Mouse (Mus musculus) megakaryocyte-erythroid progenitor cell, adult 5 weeks (primary cell): ENCODE results near the gene Sgf29. TPM values are rescaled to one million over a fixed set of nuclear protein-coding genes. Genes with fewer than 3 reads are reported as not detected.

Source experiments
- polyA plus RNA-seq: library from polyadenylated mRNA; stranded (reverse); fragments of >175 nt; gene quantifications from 2 replicates; pipeline ENCODE4 v1.2.3, GENCODE M21; 2012

Gene Sgf29
- 88.3 and 96.1 TPM in 2 replicates for polyA plus RNA-seq

GRCm38 (mm10) chr7:126649231-126650051 is at the start of gene Sgf29:
Gene Sgf29, plus strand, starts transcription at chr7:126649309.

GRCm38 (mm10) chr7:126630824-126631518 is 18.1 kb upstream of the Sgf29 start, which contains the start of gene Nupr1:
Gene Nupr1, minus strand, starts transcription at chr7:126630861.

GRCm38 (mm10) chr7:126676207-126676606 is 27.1 kb downstream of the Sgf29 start, which contains the start of gene Sult1a1:
Gene Sult1a1, minus strand, starts transcription at chr7:126676432.

GRCm38 (mm10) chr7:126695210-126695611 is 46.1 kb downstream of the Sgf29 start, which contains the start of gene Bola2:
Gene Bola2, plus strand, starts transcription at chr7:126695401.

GRCm38 (mm10) chr7:126695631-126696207 is 46.6 kb downstream of the Sgf29 start, which contains the start of gene Slx1b:
Gene Slx1b, minus strand, starts transcription at chr7:126695784.

GRCm38 (mm10) chr7:126707442-126708174 is 58.5 kb downstream of the Sgf29 start, which contains the start of gene Coro1a:
Gene Coro1a, minus strand, starts transcription at chr7:126707787.

Other genes with a start within 250 kb of the Sgf29 start
- gene Cd19, start 234.4 kb upstream of the Sgf29 start, polyA plus RNA-seq, result 1.3 and 3.7 TPM in 2 replicates
- gene Rabep2, start 220.6 kb upstream of the Sgf29 start, polyA plus RNA-seq, result 64.8 and 70.0 TPM in 2 replicates
- 0.19 and 0.44 TPM in 2 replicates for gene Atp2a1, start 186.2 kb upstream of the Sgf29 start, polyA plus RNA-seq
- 154 and 176 TPM in 2 replicates for gene Sh2b1, start 173.9 kb upstream of the Sgf29 start, polyA plus RNA-seq
- gene Tufm, start 161.9 kb upstream of the Sgf29 start, polyA plus RNA-seq, result 79.6 and 83.5 TPM in 2 replicates
- gene Atxn2l, start 145.9 kb upstream of the Sgf29 start, polyA plus RNA-seq, result 983 and 1,087 TPM in 2 replicates
- gene Eif3c, start 82.9 kb upstream of the Sgf29 start, polyA plus RNA-seq, result 74.2 and 91.5 TPM in 2 replicates
- 22.0 and 22.6 TPM in 2 replicates for gene Apobr, start 64.4 kb upstream of the Sgf29 start, polyA plus RNA-seq
- 20.1 and 24.7 TPM in 2 replicates for gene Cln3, start 63.5 kb upstream of the Sgf29 start, polyA plus RNA-seq
- gene Il27, start 54.4 kb upstream of the Sgf29 start, polyA plus RNA-seq, result 0.52 and 1.4 TPM in 2 replicates
- gene Nupr1, start 18.4 kb upstream of the Sgf29 start, polyA plus RNA-seq, result 3.6 and 5.1 TPM in 2 replicates
- gene Sult1a1, start 27.1 kb downstream of the Sgf29 start, polyA plus RNA-seq, result 0.28 and 0.36 TPM in 2 replicates
- 283 and 326 TPM in 2 replicates for gene Bola2, start 46.1 kb downstream of the Sgf29 start, polyA plus RNA-seq
- gene Slx1b, start 46.5 kb downstream of the Sgf29 start, polyA plus RNA-seq, result 9.5 and 9.6 TPM in 2 replicates
- gene Coro1a, start 58.5 kb downstream of the Sgf29 start, polyA plus RNA-seq, result 681 and 813 TPM in 2 replicates
- 113 and 144 TPM in 2 replicates for gene Mapk3, start 110.3 kb downstream of the Sgf29 start, polyA plus RNA-seq
- gene Gdpd3, start 117.0 kb downstream of the Sgf29 start, polyA plus RNA-seq, result 5.5 and 8.6 TPM in 2 replicates
- gene Ypel3, start 127.6 kb downstream of the Sgf29 start, polyA plus RNA-seq, result 159 and 169 TPM in 2 replicates
- 1.5 and 2.0 TPM in 2 replicates for gene Tbx6, start 132.2 kb downstream of the Sgf29 start, polyA plus RNA-seq
- 163 and 164 TPM in 2 replicates for gene Ppp4c, start 143.2 kb downstream of the Sgf29 start, polyA plus RNA-seq
- gene Fam57b, start 148.4 kb downstream of the Sgf29 start, polyA plus RNA-seq, result 0.24 and 0.80 TPM in 2 replicates
- gene 4930451I11Rik, start 182.3 kb downstream of the Sgf29 start, polyA plus RNA-seq, result not detected in 2 replicates
- gene Doc2a, start 198.1 kb downstream of the Sgf29 start, polyA plus RNA-seq, result 0.03 TPM in 1 of 2 replicates, not detected in the other
- gene Hirip3, start 212.7 kb downstream of the Sgf29 start, polyA plus RNA-seq, result 162 and 272 TPM in 2 replicates
- 655 and 810 TPM in 2 replicates for gene Ino80e, start 213.1 kb downstream of the Sgf29 start, polyA plus RNA-seq
- 176 and 182 TPM in 2 replicates for gene Taok2, start 235.4 kb downstream of the Sgf29 start, polyA plus RNA-seq